Mouse (Mus musculus) forebrain, postnatal 0 days (tissue): ENCODE results near the gene Ifna12. TPM values are rescaled to one million over a fixed set of nuclear protein-coding genes. Genes with fewer than 3 reads are reported as not detected.

Experiments used
- ATAC-seq: fragments of 200-750 bp; cut with Nextera tagmentation; 2 replicates; pipeline ENCODE4 v1.8.0; 2017; ENCODE audit warnings: mild to moderate bottlenecking, moderate library complexity
- DNase-seq: peaks from one replicate; pipeline ENCODE4 v3.0.0-alpha.2; 2015
- H3K27ac ChIP-seq: fragments of 300-500 bp; sonication (generic); 2 replicates; pipeline ENCODE4 v1.5.1; 2014; ENCODE audit warnings: low read depth, mild to moderate bottlenecking, antibody characterized with exemption, low read length, moderate library complexity, mixed read lengths
- H3K27me3 ChIP-seq: fragments of 300-500 bp; sonication (generic); 2 replicates; pipeline ENCODE4 v1.6.1; 2014; ENCODE audit warnings: mild to moderate bottlenecking, low read length, mixed read lengths; ENCODE audit not compliant: insufficient read depth
- H3K36me3 ChIP-seq: fragments of 300-500 bp; sonication (generic); 2 replicates; pipeline ENCODE4 v1.6.1; 2014; ENCODE audit warnings: mild to moderate bottlenecking, moderate library complexity; ENCODE audit not compliant: insufficient read depth
- H3K4me1 ChIP-seq: fragments of 300-500 bp; sonication (generic); 2 replicates; pipeline ENCODE4 v1.6.1; 2014; ENCODE audit warnings: antibody characterized with exemption; ENCODE audit not compliant: insufficient read depth
- H3K4me2 ChIP-seq: fragments of 300-500 bp; sonication (generic); 2 replicates; pipeline ENCODE4 v1.6.1; 2014; ENCODE audit warnings: low read depth, mild to moderate bottlenecking, moderate library complexity
- H3K4me3 ChIP-seq: fragments of 300-500 bp; sonication (generic); 2 replicates; pipeline ENCODE4 v1.5.1; 2014; ENCODE audit warnings: low read depth, low read length, mixed read lengths
- H3K9ac ChIP-seq: fragments of 300-500 bp; sonication (generic); 2 replicates; pipeline ENCODE4 v1.6.1; 2014; ENCODE audit warnings: mild to moderate bottlenecking
- H3K9me3 ChIP-seq: fragments of 300-500 bp; sonication (generic); 2 replicates; pipeline ENCODE4 v1.6.1; 2016; ENCODE audit warnings: low read length
- CTCF ChIP-seq: sonication (generic); IDR thresholded peaks from 2 replicates; pipeline ENCODE4 v1.5.1; 2016; ENCODE audit warnings: antibody characterized with exemption, control low read depth, low read depth
- WGBS: fragments of 180-500 bp; shearing (Covaris S2); extraction: QIAGEN DNeasy Blood & Tissue Kit; methylation state at CpG from one replicate; pipeline ENCODE4 v1.1.7; 2014; 5-methylcytosine and 5-hydroxymethylcytosine counted together
- polyA plus RNA-seq: library from polyadenylated mRNA; unstranded; fragments of >200 nt; fragmentation: Nextera tagmentation; extraction: Ambion mirVana; gene quantifications from 2 replicates; pipeline ENCODE4 v1.2.1, GENCODE M21; 2015
- total RNA-seq: library from RNA; depleted of rRNA; stranded (reverse); fragments of >200 nt; gene quantifications from 2 replicates; pipeline ENCODE4 v1.2.3, GENCODE M21; 2014; rRNA removed

Gene Ifna12
- total RNA-seq (not detected in 2 replicates), polyA plus RNA-seq (not detected in 2 replicates)

GRCm38 (mm10) chr4:88603276-88603675 lies at the start of gene Ifna12:
Gene Ifna12, minus strand, starts transcription at chr4:88603376.
- H3K4me1 ChIP-seq = no peaks in the 10 kb centered on the region
- ATAC-seq = no peak
- no peak within 1 kb of the TSS for H3K27ac ChIP-seq
- H3K27me3 ChIP-seq = no peaks in the 10 kb centered on the region
- H3K9me3 ChIP-seq = no peaks in the 10 kb centered on the region
- H3K4me2 ChIP-seq = no peak within 1 kb of the TSS
- no peak within 1 kb of the TSS for H3K9ac ChIP-seq
- H3K4me3 ChIP-seq = no peak within 1 kb of the TSS
- H3K36me3 ChIP-seq = no peaks in the 10 kb centered on the region
- DNase-seq = no peak
- TF ChIP-seq CTCF = no peak

- H3K4me3 ChIP-seq = no peak within 1 kb of the TSS
- no peaks in the 10 kb centered on the region for H3K36me3 ChIP-seq
- no peak for ATAC-seq
- DNase-seq = no peak
- no peaks in the 10 kb centered on the region for H3K4me1 ChIP-seq
- no peaks in the 10 kb centered on the region for H3K27me3 ChIP-seq
- TF ChIP-seq CTCF = no peak
- H3K4me2 ChIP-seq = no peak within 1 kb of the TSS
- no peak within 1 kb of the TSS for H3K9ac ChIP-seq
- H3K27ac ChIP-seq = no peak within 1 kb of the TSS
- 55% methylated on average over 2 of the region's 2 CpGs for WGBS
- no peaks in the 10 kb centered on the region for H3K9me3 ChIP-seq
Observed at GRCm38 (mm10) chr4:88644359-88644758, 41.2 kb upstream of the Ifna12 start, which contains the start of gene Ifna13. Gene Ifna13, minus strand, starts transcription at chr4:88644459.

GRCm38 (mm10) chr4:88642526-88642925 lies 39.4 kb upstream of the Ifna12 start:
- Histone ChIP-seq H3K27me3 (no peaks in the 10 kb centered on the region), H3K4me3 (no peak overlapping the region), H3K4me2 (no peak overlapping the region), H3K27ac (no peak overlapping the region), H3K9me3 (no peaks in the 10 kb centered on the region), H3K9ac (no peak overlapping the region), H3K36me3 (no peaks in the 10 kb centered on the region), H3K4me1 (no peaks in the 10 kb centered on the region)
- WGBS = 29% methylated on average over 2 of the region's 2 CpGs
- ATAC-seq (no peak), DNase-seq (no peak)
- no peak for TF ChIP-seq CTCF

- DNase-seq (peak; percentile 90), ATAC-seq (peak; percentile 98)
- WGBS = 8% methylated on average over 11 of the region's 11 CpGs
- no peak overlapping the region for H3K27ac ChIP-seq
- peak overlapping the region; percentile 36 for H3K4me2 ChIP-seq
- TF ChIP-seq CTCF = peak; percentile 81
- peak overlapping the region; percentile 28 for H3K4me3 ChIP-seq
- no peaks in the 10 kb centered on the region for H3K27me3 ChIP-seq
- H3K4me1 ChIP-seq = no peaks in the 10 kb centered on the region
- peak overlapping the region; percentile 15; the same call in 1 of the 2 replicates for H3K9ac ChIP-seq
- no peaks in the 10 kb centered on the region for H3K9me3 ChIP-seq
- no peaks in the 10 kb centered on the region for H3K36me3 ChIP-seq
Observed at GRCm38 (mm10) chr4:88641077-88641831, 38.1 kb upstream of the Ifna12 start.

- H3K9me3 ChIP-seq = no peaks in the 10 kb centered on the region
- peak overlapping the region; percentile 28 for H3K4me3 ChIP-seq
- H3K4me2 ChIP-seq = peak overlapping the region; percentile 36
- WGBS = 52% methylated on average over 8 of the region's 8 CpGs
- no peaks in the 10 kb centered on the region for H3K27me3 ChIP-seq
- no peaks in the 10 kb centered on the region for H3K36me3 ChIP-seq
- ATAC-seq (no peak), DNase-seq (no peak)
- TF ChIP-seq CTCF = no peak
- no peaks in the 10 kb centered on the region for H3K4me1 ChIP-seq
- H3K9ac ChIP-seq = peak overlapping the region; percentile 15; the same call in 1 of the 2 replicates
- H3K27ac ChIP-seq = no peak overlapping the region
Observed at GRCm38 (mm10) chr4:88640704-88641076, 37.5 kb upstream of the Ifna12 start.

- WGBS = 94% methylated on average over 4 of the region's 4 CpGs
- H3K27ac ChIP-seq = no peak within 1 kb of the TSS
- no peaks in the 10 kb centered on the region for H3K9me3 ChIP-seq
- no peak for TF ChIP-seq CTCF
- H3K4me1 ChIP-seq = no peaks in the 10 kb centered on the region
- ATAC-seq (no peak), DNase-seq (no peak)
- no peak within 1 kb of the TSS for H3K4me3 ChIP-seq
- no peaks in the 10 kb centered on the region for H3K27me3 ChIP-seq
- no peaks in the 10 kb centered on the region for H3K36me3 ChIP-seq
- no peak within 1 kb of the TSS for H3K9ac ChIP-seq
- no peak within 1 kb of the TSS for H3K4me2 ChIP-seq
Observed at GRCm38 (mm10) chr4:88634311-88634710, 31.1 kb upstream of the Ifna12 start, which contains the start of gene C87499. Gene C87499, minus strand, starts transcription at chr4:88634411.

- no peaks in the 10 kb centered on the region for H3K36me3 ChIP-seq
- no peaks in the 10 kb centered on the region for H3K27me3 ChIP-seq
- no peaks in the 10 kb centered on the region for H3K4me1 ChIP-seq
- ATAC-seq (no peak), DNase-seq (no peak)
- no peak within 1 kb of the TSS for H3K4me2 ChIP-seq
- no peak within 1 kb of the TSS for H3K9ac ChIP-seq
- H3K27ac ChIP-seq = no peak within 1 kb of the TSS
- H3K4me3 ChIP-seq = no peak within 1 kb of the TSS
- no peaks in the 10 kb centered on the region for H3K9me3 ChIP-seq
- TF ChIP-seq CTCF = no peak
- 95% methylated on average over 1 of the region's 1 CpGs for WGBS
Observed at GRCm38 (mm10) chr4:88592285-88592684, 10.9 kb downstream of the Ifna12 start, which contains the start of gene Ifna9. Gene Ifna9, minus strand, starts transcription at chr4:88592385.
